Mouse (Mus musculus) myocyte (in vitro differentiated cells): ENCODE measurements around the gene Etfb. TPM values are rescaled to one million over a fixed set of nuclear protein-coding genes. Genes with fewer than 3 reads are reported as not detected.

Experiments used
- H3K27me3 ChIP-seq: one replicate; pipeline ENCODE4 v1.6.1; 2011; ENCODE audit not compliant: control insufficient read depth, insufficient read depth, insufficient read length
- H3K36me3 ChIP-seq: one replicate; pipeline ENCODE4 v1.6.1; 2011; ENCODE audit not compliant: control insufficient read depth, insufficient read depth
- H3K4me2 ChIP-seq: one replicate; pipeline ENCODE4 v1.6.1; 2011; ENCODE audit warnings: low read depth, control low read depth
- H3K4me3 ChIP-seq: one replicate; pipeline ENCODE4 v1.5.1; 2011; ENCODE audit warnings: mild to moderate bottlenecking, control low read depth, moderate library complexity
- H3K79me2 ChIP-seq: one replicate; pipeline ENCODE4 v1.6.1; 2011; ENCODE audit not compliant: control insufficient read depth, insufficient read depth
- H3ac ChIP-seq: one replicate; pipeline ENCODE4 v1.6.1; 2011; ENCODE audit not compliant: control insufficient read depth, insufficient read length
- CEBPB ChIP-seq: IDR thresholded peaks from 2 replicates; pipeline ENCODE4 v1.6.1; 2011; ENCODE audit warnings: mild to moderate bottlenecking, moderate library complexity; ENCODE audit not compliant: poor library complexity, insufficient read depth, severe bottlenecking
- E2F4 ChIP-seq: IDR thresholded peaks from one replicate; pipeline ENCODE4 v1.6.1; 2011; ENCODE audit warnings: mild to moderate bottlenecking, control low read depth, moderate library complexity; ENCODE audit not compliant: insufficient read depth
- MAX ChIP-seq: IDR thresholded peaks from one replicate; pipeline ENCODE4 v1.6.1; 2011; ENCODE audit warnings: low read depth, mild to moderate bottlenecking, control low read depth
- MYOD1 ChIP-seq, 3 experiments: IDR thresholded peaks; one replicate each; pipeline ENCODE4 v1.6.1; 2011; ENCODE audit warnings: control low read depth in 2 of 3, low read depth in 2 of 3, mild to moderate bottlenecking in 2 of 3, moderate library complexity in 1 of 3; ENCODE audit not compliant: insufficient read length in 2 of 3, control insufficient read depth in 1 of 3
- MYOG ChIP-seq, 3 experiments: IDR thresholded peaks; one replicate each; pipeline ENCODE4 v1.6.1; 2011; ENCODE audit warnings: control low read depth in 2 of 3, low read depth in 2 of 3, mild to moderate bottlenecking in 2 of 3; ENCODE audit not compliant: insufficient read length in 2 of 3, control insufficient read depth in 1 of 3, insufficient read depth in 1 of 3
- POLR2A ChIP-seq: IDR thresholded peaks from one replicate; pipeline ENCODE4 v1.6.1; 2011; ENCODE audit warnings: low read depth, mild to moderate bottlenecking, control low read depth, moderate library complexity; ENCODE audit not compliant: insufficient read length
- POLR2AphosphoS2 ChIP-seq: IDR thresholded peaks from one replicate; pipeline ENCODE4 v1.6.1; 2011; ENCODE audit warnings: low read depth, control low read depth; ENCODE audit not compliant: insufficient read length
- REST ChIP-seq: IDR thresholded peaks from one replicate; pipeline ENCODE4 v1.6.1; 2011; ENCODE audit warnings: mild to moderate bottlenecking, control low read depth, moderate library complexity; ENCODE audit not compliant: insufficient read depth, insufficient read length
- SRF ChIP-seq: IDR thresholded peaks from one replicate; pipeline ENCODE4 v1.6.1; 2011; ENCODE audit warnings: low read depth; ENCODE audit not compliant: control insufficient read depth, insufficient read length
- TCF12 ChIP-seq: IDR thresholded peaks from one replicate; pipeline ENCODE4 v1.6.1; 2011; ENCODE audit warnings: mild to moderate bottlenecking, control low read depth; ENCODE audit not compliant: poor library complexity, insufficient read depth, severe bottlenecking
- TCF3 ChIP-seq: IDR thresholded peaks from one replicate; pipeline ENCODE4 v1.6.1; 2011; ENCODE audit warnings: low read depth, control low read depth; ENCODE audit not compliant: insufficient read length
- USF1 ChIP-seq: IDR thresholded peaks from one replicate; pipeline ENCODE4 v1.6.1; 2011; ENCODE audit warnings: low read depth, mild to moderate bottlenecking, control low read depth, moderate library complexity
- polyA plus RNA-seq: library from polyadenylated mRNA; unstranded; fragments of >200 nt; fragmentation: generic; extraction: Trizol; gene quantifications from one replicate; pipeline ENCODE4 v1.2.1, GENCODE M21; 2012; ENCODE audit warnings: missing spikeins

The Etfb gene
- polyA plus RNA-seq, 1 experiment, result 244 TPM

- H3ac ChIP-seq, result no peak overlapping the region
- no peaks in the 10 kb centered on the region for H3K79me2 ChIP-seq
- H3K4me3 ChIP-seq, result no peak overlapping the region
- TF ChIP-seq MAX, result no peak
- TF ChIP-seq SRF, result no peak
- no peak for TF ChIP-seq CEBPB
- no peak for TF ChIP-seq POLR2A
- TF ChIP-seq E2F4, result no peak
- TF ChIP-seq TCF3, result no peak
- no peak for TF ChIP-seq POLR2AphosphoS2
- no peak for TF ChIP-seq USF1
- no peak for TF ChIP-seq MYOD1 (IDR thresholded peaks at IDR 0.05; ENCODE audit: control insufficient read depth in 1 of 3, insufficient read length in 2 of 3, low read depth in 2 of 3)
- TF ChIP-seq MYOG (IDR thresholded peaks at IDR 0.05; ENCODE audit: control insufficient read depth in 1 of 3, insufficient read depth in 1 of 3, insufficient read length in 2 of 3, low read depth in 2 of 3), result no peak
- no peak for TF ChIP-seq TCF12
- no peak for TF ChIP-seq REST
- H3K36me3 ChIP-seq, result no peaks in the 10 kb centered on the region
- H3K27me3 ChIP-seq, result no peaks in the 10 kb centered on the region
- H3K4me2 ChIP-seq, result no peak overlapping the region
Measured at GRCm38 (mm10) chr7:43438611-43439010, 5.3 kb upstream of the Etfb start.

DNA sequence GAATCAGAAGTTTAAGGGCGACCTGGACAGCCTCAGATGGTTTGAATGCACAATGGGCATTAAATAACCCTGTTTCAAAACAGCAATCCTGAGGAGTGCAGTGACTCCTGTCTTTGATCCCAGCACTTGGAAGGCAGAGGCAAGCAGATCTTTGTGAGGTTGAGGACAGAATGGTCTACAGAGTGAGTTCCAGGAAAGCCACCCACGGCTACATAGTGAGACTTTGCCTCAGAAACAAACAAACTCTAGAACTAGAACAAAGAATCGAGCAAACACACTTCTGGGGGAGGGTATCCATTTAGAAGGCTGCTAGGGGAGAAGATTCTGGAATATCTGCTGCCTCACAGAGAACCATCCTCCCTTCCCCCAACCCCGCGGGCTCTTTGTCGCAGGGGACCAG lies 3.4 kb upstream of the Etfb start, which contains the start of gene Cldnd2:
TSS of gene Cldnd2 (plus strand) at position 301 of the 400 bp plus-strand sequence.
- Histone ChIP-seq H3K79me2 (peaks cover 7% of the 10 kb centered on the region), H3K4me3 (no peak within 1 kb of the TSS), H3K4me2 (no peak within 1 kb of the TSS), H3K27me3 (no peaks in the 10 kb centered on the region), H3ac (no peak within 1 kb of the TSS), H3K36me3 (no peaks in the 10 kb centered on the region)
- TF ChIP-seq SRF (no peak), MYOG (IDR thresholded peaks at IDR 0.05; ENCODE audit: control insufficient read depth in 1 of 3, insufficient read depth in 1 of 3, insufficient read length in 2 of 3, low read depth in 2 of 3) (no peak), POLR2A (no peak), TCF3 (no peak), TCF12 (no peak), CEBPB (no peak), USF1 (no peak), REST (no peak), MYOD1 (IDR thresholded peaks at IDR 0.05; ENCODE audit: control insufficient read depth in 1 of 3, insufficient read length in 2 of 3, low read depth in 2 of 3) (no peak), POLR2AphosphoS2 (no peak), MAX (no peak), E2F4 (no peak)

GRCm38 (mm10) chr7:43441071-43441470 lies 2.8 kb upstream of the Etfb start:
- no peak overlapping the region for H3K4me2 ChIP-seq
- H3K27me3 ChIP-seq, result no peaks in the 10 kb centered on the region
- H3K36me3 ChIP-seq, result no peaks in the 10 kb centered on the region
- no peak for TF ChIP-seq REST
- no peak for TF ChIP-seq POLR2AphosphoS2
- no peak for TF ChIP-seq POLR2A
- TF ChIP-seq MAX, result no peak
- TF ChIP-seq E2F4, result no peak
- no peak for TF ChIP-seq MYOD1 (IDR thresholded peaks at IDR 0.05; ENCODE audit: control insufficient read depth in 1 of 3, insufficient read length in 2 of 3, low read depth in 2 of 3)
- TF ChIP-seq CEBPB, result no peak
- no peak for TF ChIP-seq USF1
- TF ChIP-seq SRF, result no peak
- TF ChIP-seq MYOG (IDR thresholded peaks at IDR 0.05; ENCODE audit: control insufficient read depth in 1 of 3, insufficient read depth in 1 of 3, insufficient read length in 2 of 3, low read depth in 2 of 3), result no peak
- TF ChIP-seq TCF3, result no peak
- TF ChIP-seq TCF12, result no peak
- no peak overlapping the region for H3ac ChIP-seq
- no peak overlapping the region for H3K4me3 ChIP-seq
- H3K79me2 ChIP-seq, result peaks cover 11% of the 10 kb centered on the region

GRCm38 (mm10) chr7:43442684-43443083 lies 1.2 kb upstream of the Etfb start:
- H3K4me3 ChIP-seq, result peak overlapping the region; percentile 69
- peaks cover 11% of the 10 kb centered on the region for H3K79me2 ChIP-seq
- H3ac ChIP-seq, result peak overlapping the region; percentile 44
- no peaks in the 10 kb centered on the region for H3K27me3 ChIP-seq
- no peaks in the 10 kb centered on the region for H3K36me3 ChIP-seq
- TF ChIP-seq TCF12 (no peak), MYOG (IDR thresholded peaks at IDR 0.05; ENCODE audit: control insufficient read depth in 1 of 3, insufficient read depth in 1 of 3, insufficient read length in 2 of 3, low read depth in 2 of 3) (no peak), CEBPB (no peak), SRF (no peak), TCF3 (no peak), E2F4 (no peak), USF1 (no peak), MAX (no peak), POLR2AphosphoS2 (no peak), REST (no peak), POLR2A (no peak), MYOD1 (IDR thresholded peaks at IDR 0.05; ENCODE audit: control insufficient read depth in 1 of 3, insufficient read length in 2 of 3, low read depth in 2 of 3) (no peak)
- peak overlapping the region; percentile 99 for H3K4me2 ChIP-seq
